Mouse (Mus musculus): ENCODE data around the gene Olfr536. TPM values are rescaled to one million over a fixed set of nuclear protein-coding genes. Genes with fewer than 3 reads are reported as not detected.
"Not testable (repeated sequence)": the region's sequence is repeated elsewhere in the genome, so short reads cannot be mapped to it uniquely, and the experiment has no call there.

The Olfr536 gene
- total RNA-seq (2021) = not detected
- long read RNA-seq, experiment 1 = 0 reads
- long read RNA-seq, experiment 2 = 0 reads

GRCm38 (mm10) chr7:140507346-140508021, at the start of gene Olfr536:
Gene Olfr536 (minus strand): TSS chr7:140507396.
- not testable (repeated sequence) for DNase-seq (ENCODE audit: low spot score in 2 of 2)

- DNase-seq (ENCODE audit: low spot score in 2 of 2) = no peak
These were observed 32.5 kb upstream of the Olfr536 start for GRCm38 (mm10) chr7:140539746-140540145.

GRCm38 (mm10) chr7:140494702-140495101, 12.5 kb downstream of the Olfr536 start:
- no peak for DNase-seq (ENCODE audit: low spot score in 2 of 2)

GRCm38 (mm10) chr7:140494231-140494630, 13.0 kb downstream of the Olfr536 start:
- no peak for DNase-seq (ENCODE audit: low spot score in 2 of 2)

GRCm38 (mm10) chr7:140488981-140489380, 18.2 kb downstream of the Olfr536 start:
- DNase-seq (ENCODE audit: low spot score in 2 of 2) = no peak

- no peak for DNase-seq (ENCODE audit: low spot score in 2 of 2)
These were observed 23.3 kb downstream of the Olfr536 start, which contains the start of gene Olfr535 for GRCm38 (mm10) chr7:140483916-140484315. Gene Olfr535 (plus strand): TSS chr7:140484216.

GRCm38 (mm10) chr7:140478733-140479132, 28.5 kb downstream of the Olfr536 start:
- DNase-seq (ENCODE audit: low spot score in 2 of 2) = peak; percentile 54 to 61

- DNase-seq (ENCODE audit: low spot score in 2 of 2) = peak; percentile 9 to 29
These were observed 29.3 kb downstream of the Olfr536 start for GRCm38 (mm10) chr7:140477886-140478285.

GRCm38 (mm10) chr7:140463070-140463469, 44.1 kb downstream of the Olfr536 start, which contains the start of gene Olfr533:
Gene Olfr533 (plus strand): TSS chr7:140463370.
- DNase-seq (ENCODE audit: low spot score in 2 of 2) = not testable (repeated sequence)

Other genes with a start within 250 kb of the Olfr536 start
- gene Olfr525, start 186.5 kb downstream of the Olfr536 start, total RNA-seq (2021) = not detected
- gene Olfr527, start 173.4 kb downstream of the Olfr536 start, total RNA-seq (2021) = not detected
- not detected for gene Olfr60, start 145.7 kb downstream of the Olfr536 start, total RNA-seq (2021)
- gene Olfr530, start 131.1 kb downstream of the Olfr536 start, total RNA-seq (2021) = not detected
- not detected for gene Olfr531, start 104.5 kb downstream of the Olfr536 start, total RNA-seq (2021)
- gene Olfr532, start 85.8 kb downstream of the Olfr536 start, total RNA-seq (2021) = not detected
- not detected for gene Olfr533, start 44.0 kb downstream of the Olfr536 start, total RNA-seq (2021)
- not detected for gene Olfr535, start 23.2 kb downstream of the Olfr536 start, total RNA-seq (2021)
- not detected for gene Olfr538, start 60.5 kb upstream of the Olfr536 start, total RNA-seq (2021)
- under 1 TPM; 0.05 to 0.07 TPM for gene Olfr46, start 93.9 kb upstream of the Olfr536 start, total RNA-seq (2021)
- gene Olfr61, start 121.6 kb upstream of the Olfr536 start, total RNA-seq (2021) = not detected
- not detected for gene Olfr53, start 139.1 kb upstream of the Olfr536 start, total RNA-seq (2021)
- under 1 TPM; 0.05 to 0.07 TPM for gene Olfr539, start 152.5 kb upstream of the Olfr536 start, total RNA-seq (2021)
- gene Olfr45, start 174.6 kb upstream of the Olfr536 start, total RNA-seq (2021) = not detected
- not detected for gene Olfr541, start 189.9 kb upstream of the Olfr536 start, total RNA-seq (2021)

All from left cerebral cortex, adult 18-20 months (tissue).